Mouse (Mus musculus) cortical plate, adult 2 months (tissue): ENCODE measurements at regions not wholly inside any gene's neighbourhood (a gene's known extent, or its start where the extent isn't known, plus 50 kb on each side); places are given as distances from the start of the nearest gene placed in this dataset.

Experiments used
- H3K27ac ChIP-seq: fragments of 200-500 bp; 2 replicates; pipeline ENCODE4 v1.5.1; 2012; ENCODE audit warnings: low read length, control low read depth, inconsistent platforms; ENCODE audit not compliant: insufficient read depth
- H3K4me1 ChIP-seq: fragments of 200-500 bp; 2 replicates; pipeline ENCODE4 v1.6.1; 2011; ENCODE audit warnings: low read length; ENCODE audit not compliant: control insufficient read depth, insufficient read depth
- H3K4me3 ChIP-seq: fragments of 200-500 bp; 2 replicates; pipeline ENCODE4 v1.5.1; 2011; ENCODE audit warnings: mild to moderate bottlenecking, low read length, control low read depth; ENCODE audit not compliant: insufficient read depth
- CTCF ChIP-seq: fragments of 200-500 bp; IDR thresholded peaks from 2 replicates; pipeline ENCODE4 v1.5.1; 2011; ENCODE audit warnings: mild to moderate bottlenecking, control low read depth, low read length; ENCODE audit not compliant: insufficient read depth; ENCODE audit errors: extremely low read depth
- POLR2A ChIP-seq: fragments of 200-500 bp; IDR thresholded peaks from 2 replicates; pipeline ENCODE4 v1.6.1; 2011; ENCODE audit warnings: mild to moderate bottlenecking, low read length, control low read depth; ENCODE audit not compliant: insufficient read depth; ENCODE audit errors: extremely low read depth

GRCm38 (mm10) chr16:91156506-91156905 is 61.6 kb upstream of the 4932438H23Rik start:
- H3K4me1 ChIP-seq = no peaks in the 10 kb centered on the region
- no peak overlapping the region for H3K27ac ChIP-seq
- no peak for TF ChIP-seq POLR2A
- no peak for TF ChIP-seq CTCF
- no peak overlapping the region for H3K4me3 ChIP-seq

- Histone ChIP-seq H3K4me3 (no peak overlapping the region), H3K4me1 (no peaks in the 10 kb centered on the region), H3K27ac (no peak overlapping the region)
- peak; percentile 41 for TF ChIP-seq CTCF
- no peak for TF ChIP-seq POLR2A
These were observed 64.6 kb upstream of the Olig2 start for GRCm38 (mm10) chr16:91160679-91161078.

GRCm38 (mm10) chr16:91161616-91162015 is 63.6 kb upstream of the Olig2 start:
- TF ChIP-seq POLR2A (no peak), CTCF (no peak)
- Histone ChIP-seq H3K27ac (no peak overlapping the region), H3K4me3 (no peak overlapping the region), H3K4me1 (no peaks in the 10 kb centered on the region)

- H3K4me3 ChIP-seq = no peak overlapping the region
- no peak overlapping the region for H3K27ac ChIP-seq
- H3K4me1 ChIP-seq = no peaks in the 10 kb centered on the region
- no peak for TF ChIP-seq POLR2A
- no peak for TF ChIP-seq CTCF
These were observed 62.9 kb upstream of the Olig2 start for GRCm38 (mm10) chr16:91162381-91162780.

GRCm38 (mm10) chr16:91165906-91166305 is 59.4 kb upstream of the Olig2 start:
- Histone ChIP-seq H3K4me1 (no peaks in the 10 kb centered on the region), H3K4me3 (no peak overlapping the region), H3K27ac (no peak overlapping the region)
- TF ChIP-seq POLR2A (no peak), CTCF (no peak)

- TF ChIP-seq CTCF (peak; percentile 77), POLR2A (no peak)
- Histone ChIP-seq H3K4me3 (no peak overlapping the region), H3K27ac (no peak overlapping the region), H3K4me1 (no peaks in the 10 kb centered on the region)
These were observed 58.4 kb upstream of the Olig2 start for GRCm38 (mm10) chr16:91166866-91167265.

GRCm38 (mm10) chr16:91168398-91168797 is 56.9 kb upstream of the Olig2 start:
- H3K27ac ChIP-seq = no peak overlapping the region
- no peaks in the 10 kb centered on the region for H3K4me1 ChIP-seq
- TF ChIP-seq POLR2A (no peak), CTCF (no peak)
- H3K4me3 ChIP-seq = no peak overlapping the region

- Histone ChIP-seq H3K4me3 (no peak overlapping the region), H3K4me1 (no peaks in the 10 kb centered on the region), H3K27ac (no peak overlapping the region)
- TF ChIP-seq POLR2A (no peak), CTCF (no peak)
These were observed 55.4 kb upstream of the Olig2 start for GRCm38 (mm10) chr16:91169829-91170228.

GRCm38 (mm10) chr16:91171911-91172440 is 53.3 kb upstream of the Olig2 start:
- TF ChIP-seq CTCF = no peak
- no peak for TF ChIP-seq POLR2A
- Histone ChIP-seq H3K4me1 (no peaks in the 10 kb centered on the region), H3K27ac (no peak overlapping the region), H3K4me3 (no peak overlapping the region)

- no peak overlapping the region for H3K4me3 ChIP-seq
- no peaks in the 10 kb centered on the region for H3K4me1 ChIP-seq
- H3K27ac ChIP-seq = no peak overlapping the region
- TF ChIP-seq CTCF = no peak
- TF ChIP-seq POLR2A = no peak
These were observed 52.7 kb upstream of the Olig2 start for GRCm38 (mm10) chr16:91172510-91172909.

GRCm38 (mm10) chr16:91173241-91173640 is 52.0 kb upstream of the Olig2 start:
- Histone ChIP-seq H3K4me1 (no peaks in the 10 kb centered on the region), H3K27ac (no peak overlapping the region), H3K4me3 (no peak overlapping the region)
- no peak for TF ChIP-seq CTCF
- TF ChIP-seq POLR2A = no peak
